Mouse (Mus musculus) cerebellum, adult 11-12 months (tissue): ENCODE measurements around the gene Fam57a.

ENCODE experiments used
- DNase-seq: peaks from one replicate; pipeline ENCODE4 v3.0.0; 2022

Gene Fam57a

GRCm38 (mm10) chr11:76179495-76180145, at the start of gene Fam57a, which contains the start of gene Vps53:
Gene Fam57a, plus strand, starts transcription at chr11:76179671.
Gene Vps53, minus strand, starts transcription at chr11:76179647.
- DNase-seq: peak; percentile 87

GRCm38 (mm10) chr11:76130859-76131258, 48.6 kb upstream of the Fam57a start:
- no peak for DNase-seq

- no peak for DNase-seq
Measured at GRCm38 (mm10) chr11:76135641-76136437, 43.6 kb upstream of the Fam57a start.

- DNase-seq: no peak
Measured at GRCm38 (mm10) chr11:76137996-76138395, 41.5 kb upstream of the Fam57a start.

- no peak for DNase-seq
Measured at GRCm38 (mm10) chr11:76144386-76144785, 35.1 kb upstream of the Fam57a start.

GRCm38 (mm10) chr11:76145169-76145568, 34.3 kb upstream of the Fam57a start:
- no peak for DNase-seq

- DNase-seq: peak; percentile 26
Measured at GRCm38 (mm10) chr11:76146187-76147010, 33.1 kb upstream of the Fam57a start.

- no peak for DNase-seq
Measured at GRCm38 (mm10) chr11:76148055-76149008, 31.1 kb upstream of the Fam57a start.

- no peak for DNase-seq
Measured at GRCm38 (mm10) chr11:76150980-76151379, 28.5 kb upstream of the Fam57a start.

- no peak for DNase-seq
Measured at GRCm38 (mm10) chr11:76153236-76153951, 26.1 kb upstream of the Fam57a start.

- no peak for DNase-seq
Measured at GRCm38 (mm10) chr11:76154200-76154599, 25.3 kb upstream of the Fam57a start.

GRCm38 (mm10) chr11:76154861-76155260, 24.6 kb upstream of the Fam57a start:
- DNase-seq: no peak

GRCm38 (mm10) chr11:76158375-76158774, 21.1 kb upstream of the Fam57a start:
- DNase-seq: no peak

GRCm38 (mm10) chr11:76160251-76160650, 19.2 kb upstream of the Fam57a start:
- DNase-seq: no peak

GRCm38 (mm10) chr11:76166657-76167056, 12.8 kb upstream of the Fam57a start:
- no peak for DNase-seq

GRCm38 (mm10) chr11:76167079-76167765, 12.2 kb upstream of the Fam57a start:
- DNase-seq: peak; percentile 52

- peak; percentile 46 for DNase-seq
Measured at GRCm38 (mm10) chr11:76168976-76169375, 10.5 kb upstream of the Fam57a start.

- peak; percentile 75 for DNase-seq
Measured at GRCm38 (mm10) chr11:76170207-76170606, 9.3 kb upstream of the Fam57a start.

GRCm38 (mm10) chr11:76178726-76179494, 561 bp upstream of the Fam57a start:
- peak; percentile 30 for DNase-seq

- no peak for DNase-seq
Measured at GRCm38 (mm10) chr11:76180146-76180540, 672 bp downstream of the Fam57a start.
